Mouse (Mus musculus): ENCODE results near the gene Gm9817.
A peak's percentile ranks its signal among the peaks of the same experiment; 100 is the strongest.

DNA sequence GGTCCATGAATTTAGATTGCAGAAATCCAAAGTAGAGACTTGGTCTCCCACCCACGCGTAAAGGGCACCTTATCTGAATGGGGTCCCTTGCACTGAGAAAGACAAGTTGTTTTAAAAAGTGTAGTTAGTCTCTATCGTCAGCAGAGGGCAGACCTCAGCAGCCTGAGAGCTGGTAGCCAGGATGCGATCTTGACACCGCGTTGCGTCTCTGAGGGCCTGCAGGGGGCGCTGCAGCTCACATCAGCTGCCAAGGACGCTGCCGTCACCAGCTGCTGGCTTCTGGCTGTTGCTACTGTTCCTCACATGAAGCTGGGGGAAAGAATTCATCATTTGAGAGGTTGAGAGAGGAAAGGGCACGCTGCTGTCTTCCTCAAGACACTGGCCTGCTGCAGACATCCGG, 47.7 kb upstream of the Gm9817 start:
- TF ChIP-seq ZC3H11A (IDR thresholded peaks at IDR 0.05; ENCODE audit: borderline replicate concordance, low read depth, low read length) (peak; percentile 97), ZNF384 (IDR thresholded peaks at IDR 0.05; ENCODE audit: low read depth, low read length) (0 out of 2 replicates have a peak, but pooled peaks have one; percentile 32), CHD2 (IDR thresholded peaks at IDR 0.05; ENCODE audit: low read depth, low read length) (no peak), HCFC1 (IDR thresholded peaks at IDR 0.05; ENCODE audit: borderline replicate concordance, insufficient read depth, low read length) (no peak)
